Mouse (Mus musculus) brain, embryonic 14.5 days (tissue): Measurements from ENCODE around the gene Apon. TPM values are rescaled to one million over a fixed set of nuclear protein-coding genes. Genes with fewer than 3 reads are reported as not detected.

Experiments
- DNase-seq: peaks from one replicate; pipeline ENCODE4 v3.0.0-alpha.2; 2011; ENCODE audit warnings: low read depth
- CTCF ChIP-seq: fragments of 200-500 bp; IDR thresholded peaks from 2 replicates; pipeline ENCODE4 v1.5.1; 2012; ENCODE audit warnings: inconsistent platforms, mild to moderate bottlenecking, moderate library complexity, borderline replicate concordance; ENCODE audit not compliant: insufficient read depth, insufficient read length; ENCODE audit errors: extremely low read depth
- POLR2A ChIP-seq: fragments of 200-500 bp; IDR thresholded peaks from 2 replicates; pipeline ENCODE4 v1.6.1; 2012; ENCODE audit warnings: mild to moderate bottlenecking, inconsistent platforms, borderline replicate concordance; ENCODE audit not compliant: poor library complexity, insufficient read depth, insufficient read length, severe bottlenecking; ENCODE audit errors: extremely low read depth
- polyA plus RNA-seq: library from polyadenylated mRNA; depleted of rRNA; stranded (reverse); fragments of >200 nt; gene quantifications from 2 replicates; pipeline ENCODE4 v1.2.3, GENCODE M21; 2012

Apon gene
- polyA plus RNA-seq, 1 experiment = 0.23 TPM

DNA sequence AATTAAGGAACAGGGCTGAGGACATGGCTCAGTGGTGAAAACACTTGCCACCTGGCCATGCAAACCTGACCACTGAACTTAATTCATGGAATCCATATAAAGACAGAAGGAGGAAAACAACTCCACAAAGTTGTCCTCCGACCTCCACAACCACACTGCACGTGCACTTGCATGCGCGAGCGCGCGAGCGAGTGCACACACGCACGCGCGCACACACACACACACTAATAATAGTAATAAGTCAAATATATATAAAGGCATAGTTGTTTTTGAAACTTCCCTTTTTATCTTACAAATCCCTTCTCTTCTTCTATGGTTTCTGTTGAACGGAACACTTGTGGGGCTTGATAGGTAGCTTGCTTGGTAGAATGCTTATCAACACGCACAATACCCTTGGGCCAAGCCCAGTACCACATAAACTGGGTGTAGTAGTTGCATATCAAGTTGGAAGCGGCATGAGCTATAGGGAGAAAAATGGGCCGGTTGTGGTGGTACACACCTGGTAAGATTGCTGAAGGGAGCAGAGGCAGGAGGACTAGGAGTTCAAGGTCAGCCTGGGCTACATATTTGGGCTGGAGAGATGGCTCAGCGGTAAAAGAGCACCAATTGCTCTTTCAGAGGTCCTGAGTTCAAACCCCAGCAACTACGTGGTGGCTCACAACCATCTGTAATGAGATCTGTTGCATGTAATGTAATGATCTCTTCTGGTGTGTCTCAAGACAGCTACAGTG lies 35.3 kb upstream of the Apon start:
- DNase-seq = no peak
- TF ChIP-seq POLR2A = no peak
- TF ChIP-seq CTCF = no peak

- no peak for TF ChIP-seq POLR2A
- no peak for TF ChIP-seq CTCF
- no peak for DNase-seq
Observed at GRCm38 (mm10) chr10:128221533-128222286, 32.2 kb upstream of the Apon start.

- no peak for DNase-seq
Observed at GRCm38 (mm10) chr10:128225064-128225463, 28.8 kb upstream of the Apon start.

GRCm38 (mm10) chr10:128225538-128225937 lies 28.4 kb upstream of the Apon start, which contains the start of gene Mip:
TSS of gene Mip (plus strand) at chr10:128225838.
- TF ChIP-seq POLR2A (no peak), CTCF (no peak)
- DNase-seq = no peak

More at GRCm38 (mm10) chr10:128225064-128225463, 28.8 kb upstream of the Apon start:
- TF ChIP-seq CTCF = no peak
- TF ChIP-seq POLR2A = no peak

- no peak for DNase-seq
- no peak for TF ChIP-seq CTCF
- TF ChIP-seq POLR2A = no peak
Observed at GRCm38 (mm10) chr10:128227592-128227991, 26.3 kb upstream of the Apon start.

DNA sequence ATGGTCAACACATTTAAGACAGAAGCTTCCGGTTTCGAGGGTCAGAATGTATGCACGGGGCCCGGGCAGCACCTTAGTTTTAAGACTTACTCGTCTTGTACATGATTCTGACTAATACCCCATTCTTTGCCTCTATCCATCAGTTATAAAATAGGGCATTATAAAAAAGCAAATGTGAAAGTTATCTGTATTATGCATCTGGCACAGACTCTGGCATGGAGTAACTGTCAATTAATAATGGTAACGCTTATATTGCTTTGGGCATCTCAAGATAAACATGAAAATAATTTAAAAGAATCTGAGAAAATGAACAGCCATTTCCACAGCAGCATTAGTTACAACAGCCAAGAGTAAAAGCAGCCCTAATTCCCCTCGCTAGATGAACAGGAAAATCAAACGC lies 25.9 kb upstream of the Apon start:
- TF ChIP-seq POLR2A (no peak), CTCF (no peak)

GRCm38 (mm10) chr10:128230582-128230981 lies 23.3 kb upstream of the Apon start:
- TF ChIP-seq CTCF (no peak), POLR2A (no peak)
- DNase-seq = no peak

More for the DNA sequence above, 25.9 kb upstream of the Apon start:
- DNase-seq = no peak

DNA sequence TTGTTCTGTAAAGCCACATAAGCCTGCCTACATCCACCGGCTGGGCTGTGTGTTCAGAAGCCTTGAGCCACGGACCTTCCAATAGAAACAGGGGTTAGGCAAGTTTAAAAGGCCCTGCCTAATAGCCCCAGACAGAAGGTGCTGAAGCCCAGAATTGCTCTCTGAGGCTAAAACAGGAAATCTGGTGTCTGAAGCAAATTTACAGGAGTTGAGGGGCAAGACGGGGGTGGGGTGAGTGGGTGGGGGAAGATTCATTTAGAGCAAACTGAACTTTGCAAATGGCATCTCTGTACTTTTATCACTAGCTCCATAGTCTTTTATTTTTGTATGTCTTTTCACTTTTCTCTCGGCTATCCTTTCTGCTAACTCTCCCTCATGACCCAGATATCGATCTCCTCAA lies 22.8 kb upstream of the Apon start:
- DNase-seq = no peak
- no peak for TF ChIP-seq POLR2A
- TF ChIP-seq CTCF = no peak

DNA sequence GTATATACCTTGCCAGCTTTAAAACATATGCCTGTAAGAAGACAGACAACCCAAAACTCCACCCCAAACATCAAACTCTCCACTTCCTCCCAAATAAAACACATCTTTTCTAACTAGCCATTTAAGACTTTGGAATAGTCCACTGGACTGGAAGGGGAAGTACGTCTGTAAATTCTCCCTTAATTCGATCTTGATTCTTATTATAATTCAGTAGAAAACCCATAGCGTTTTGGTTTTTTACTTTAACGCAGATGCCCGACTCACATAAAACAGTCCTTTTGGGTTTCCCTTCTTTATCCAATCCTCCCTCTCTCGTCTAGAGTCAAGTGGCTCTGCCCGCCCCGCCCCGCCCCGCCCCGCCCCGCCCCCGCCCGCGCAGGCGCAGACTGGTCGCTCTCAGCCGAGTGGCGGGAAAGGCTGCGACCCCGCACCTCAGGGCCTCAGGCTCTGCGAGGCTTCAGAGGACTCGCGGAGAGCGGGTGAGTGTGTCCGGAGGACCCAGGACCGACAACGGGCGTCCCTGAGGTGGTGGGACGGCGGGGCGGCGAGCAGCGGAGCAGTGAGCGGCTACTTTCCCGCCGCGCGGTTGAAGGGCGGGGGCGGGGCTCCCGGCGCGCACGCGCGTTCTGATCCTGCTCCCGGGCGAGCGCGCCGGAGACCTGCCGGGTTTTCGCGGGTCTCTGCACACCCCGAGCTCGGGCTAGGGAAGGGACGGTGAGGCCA lies 22.0 kb upstream of the Apon start, which contains the start of gene Timeless:
Gene Timeless, plus strand, starts transcription at position 369 of the 723 bp plus-strand sequence.
- no peak for TF ChIP-seq CTCF
- peak; percentile 79 for TF ChIP-seq POLR2A
- DNase-seq = peak; percentile 88

- TF ChIP-seq CTCF (peak; percentile 68; the same call in 1 of the 2 replicates), POLR2A (no peak)
- peak; percentile 91 for DNase-seq
Observed at GRCm38 (mm10) chr10:128232420-128232985, 21.4 kb upstream of the Apon start.
